Mouse (Mus musculus): Measurements from ENCODE around the gene Fdxacb1. TPM values are rescaled to one million over a fixed set of nuclear protein-coding genes. Genes with fewer than 3 reads are reported as not detected.
A peak's percentile ranks its signal among the peaks of the same experiment; 100 is the strongest.

Fdxacb1 gene
- polyA plus RNA-seq, 1 experiment from 2014 or later, result 12.6 TPM

DNA sequence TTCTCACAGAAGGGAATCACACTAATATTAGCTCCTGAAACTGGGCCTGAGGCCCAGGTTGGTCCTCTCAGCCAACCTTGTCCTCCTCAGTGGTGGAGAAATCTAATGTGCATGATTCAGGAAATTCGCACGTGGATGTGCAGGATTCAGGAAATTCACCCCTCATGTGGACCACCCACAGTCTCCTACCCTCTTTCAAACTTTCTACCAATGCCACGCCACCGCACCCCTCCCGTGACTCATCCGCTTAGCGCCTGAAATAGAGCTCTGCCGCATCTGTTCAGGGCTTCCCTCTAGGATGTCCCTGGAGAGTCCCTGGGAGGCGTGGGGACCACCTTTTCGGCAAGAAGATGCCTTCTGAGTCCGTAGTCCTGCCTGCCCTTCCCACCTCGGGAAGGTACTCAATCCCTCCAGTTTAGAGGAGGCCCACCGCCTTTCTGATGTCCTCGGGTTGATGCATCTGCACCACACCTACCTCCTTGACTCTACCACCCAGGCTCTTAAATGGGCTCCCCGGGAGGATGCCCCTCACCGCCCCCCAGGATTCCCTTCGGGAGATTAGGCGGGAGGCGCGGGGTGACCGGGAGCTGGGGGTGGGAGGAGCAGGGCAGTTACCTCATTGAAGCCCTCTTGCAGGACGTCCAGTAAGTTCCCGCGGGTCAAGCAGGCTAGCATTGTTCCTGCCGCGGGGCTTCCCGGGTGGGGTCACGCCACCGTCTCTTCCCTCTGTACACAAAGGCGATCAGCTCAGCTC, 40.7 kb upstream of the Fdxacb1 start:
- peak; percentile 67 for ATAC-seq

DNA sequence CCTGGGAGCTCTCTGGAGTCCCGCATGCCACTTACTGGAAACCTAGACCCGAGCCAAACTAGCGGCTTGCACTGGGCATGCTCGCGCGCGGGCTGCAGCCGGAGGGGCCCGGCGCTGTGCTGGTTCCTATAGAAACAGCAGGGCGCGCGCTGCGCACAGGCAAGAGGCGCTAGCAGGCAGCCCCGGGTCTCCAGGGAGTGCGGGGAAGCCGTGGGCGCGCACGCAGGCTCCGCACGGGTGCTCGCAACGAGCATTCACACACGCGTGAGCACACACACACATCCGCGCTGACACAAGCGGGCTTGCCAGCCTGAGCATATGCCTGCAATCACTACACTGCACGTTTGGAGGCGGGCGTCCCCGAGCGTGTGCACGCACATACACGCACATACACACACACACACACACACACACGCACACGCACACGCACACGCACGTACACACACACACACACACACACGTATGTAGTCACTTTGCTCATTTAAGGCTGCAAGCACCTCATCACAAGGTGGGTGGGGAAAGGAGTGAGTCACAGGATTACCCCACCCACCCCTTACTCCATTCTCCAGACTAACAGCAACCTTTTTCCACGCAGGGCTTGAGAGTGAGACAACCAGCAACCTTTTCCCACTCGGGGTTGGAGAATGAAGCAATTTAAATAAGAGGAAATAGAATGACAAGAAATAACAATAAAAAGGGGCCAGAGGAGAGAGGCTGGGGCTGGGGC, 39.9 kb upstream of the Fdxacb1 start:
- no peaks in the 10 kb centered on the region for H3K9me3 ChIP-seq (ENCODE audit: control insufficient read depth, low read length)
- H3K9ac ChIP-seq (ENCODE audit: low read depth, low read length), result peak overlapping the region; percentile 73
- H3K27me3 ChIP-seq (replicated peaks; ENCODE audit: control insufficient read depth, insufficient read depth, low read length), result no peaks in the 10 kb centered on the region
- H3K36me3 ChIP-seq (ENCODE audit: control insufficient read depth, insufficient read depth, low read length), result no peaks in the 10 kb centered on the region
- no peak overlapping the region for H3K27ac ChIP-seq (ENCODE audit: low read length)
- H3K4me3 ChIP-seq (ENCODE audit: low read length), result peak overlapping the region; percentile 66
- H3K4me1 ChIP-seq (ENCODE audit: control insufficient read depth, insufficient read depth, low read length), result peaks cover 3% of the 10 kb centered on the region; the same call in 1 of the 2 replicates
- peak; percentile 94 for ATAC-seq
- WGBS, result under 1% methylated on average over 45 of the region's 45 CpGs
- H3K4me2 ChIP-seq (ENCODE audit: low read depth, low read length), result peak overlapping the region; percentile 95

More for the DNA sequence above, 40.7 kb upstream of the Fdxacb1 start:
- no peaks in the 10 kb centered on the region for H3K9me3 ChIP-seq (ENCODE audit: control insufficient read depth, low read length)
- H3K27me3 ChIP-seq (replicated peaks; ENCODE audit: control insufficient read depth, insufficient read depth, low read length), result no peaks in the 10 kb centered on the region
- peak overlapping the region; percentile 95 for H3K4me2 ChIP-seq (ENCODE audit: low read depth, low read length)
- H3K9ac ChIP-seq (ENCODE audit: low read depth, low read length), result peak overlapping the region; percentile 73
- 10% methylated on average over 30 of the region's 30 CpGs for WGBS
- no peak overlapping the region for H3K27ac ChIP-seq (ENCODE audit: low read length)
- peaks cover 3% of the 10 kb centered on the region; the same call in 1 of the 2 replicates for H3K4me1 ChIP-seq (ENCODE audit: control insufficient read depth, insufficient read depth, low read length)
- H3K36me3 ChIP-seq (ENCODE audit: control insufficient read depth, insufficient read depth, low read length), result no peaks in the 10 kb centered on the region
- H3K4me3 ChIP-seq (ENCODE audit: low read length), result peak overlapping the region; percentile 66

DNA sequence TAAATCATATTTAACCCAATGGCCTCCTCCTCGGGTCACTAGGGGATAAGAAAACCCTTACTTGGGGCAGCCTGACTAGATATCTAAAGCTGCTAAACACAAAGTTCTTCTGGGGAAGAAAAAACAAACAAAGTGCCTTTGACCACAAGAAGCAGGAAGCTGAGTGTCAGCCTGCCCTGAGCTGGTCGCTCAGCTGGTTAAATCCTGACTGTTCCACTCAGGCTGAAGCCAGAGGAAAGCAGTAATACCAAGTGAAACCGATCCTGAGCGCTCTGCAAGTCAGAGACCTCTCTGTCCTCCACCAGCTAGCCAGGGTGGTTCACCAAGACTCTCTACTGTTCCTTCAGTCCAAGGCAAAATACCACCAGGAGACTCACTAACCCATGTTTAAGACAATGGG, 38.4 kb upstream of the Fdxacb1 start:
- no peak overlapping the region for H3K9ac ChIP-seq (ENCODE audit: low read depth, low read length)
- no peaks in the 10 kb centered on the region for H3K9me3 ChIP-seq (ENCODE audit: control insufficient read depth, low read length)
- H3K36me3 ChIP-seq (ENCODE audit: control insufficient read depth, insufficient read depth, low read length), result no peaks in the 10 kb centered on the region
- H3K4me2 ChIP-seq (ENCODE audit: low read depth, low read length), result no peak overlapping the region
- H3K4me1 ChIP-seq (ENCODE audit: control insufficient read depth, insufficient read depth, low read length), result no peaks in the 10 kb centered on the region
- ATAC-seq, result no peak
- no peak overlapping the region for H3K27ac ChIP-seq (ENCODE audit: low read length)
- no peaks in the 10 kb centered on the region for H3K27me3 ChIP-seq (replicated peaks; ENCODE audit: control insufficient read depth, insufficient read depth, low read length)
- no peak overlapping the region for H3K4me3 ChIP-seq (ENCODE audit: low read length)
- 39% methylated on average over 4 of the region's 4 CpGs for WGBS

DNA sequence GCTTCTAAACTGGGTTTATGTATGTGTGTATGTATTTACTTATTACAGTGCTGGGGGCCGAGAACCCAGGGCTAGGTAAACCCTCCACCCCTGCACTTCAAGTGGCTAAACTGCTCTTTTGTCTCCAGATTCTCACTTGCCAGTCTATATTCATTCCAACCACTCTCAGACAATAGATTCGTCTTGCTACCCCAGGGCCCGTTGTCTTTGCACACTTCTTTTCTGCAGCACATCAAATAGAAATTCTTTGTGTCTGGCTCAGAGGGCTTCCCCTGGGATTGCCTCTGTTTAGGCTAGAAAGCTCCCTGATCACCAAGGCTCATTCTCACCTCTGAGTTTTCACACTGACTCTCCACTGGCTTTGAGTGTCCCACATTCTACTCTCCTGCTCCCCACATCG, 35.5 kb upstream of the Fdxacb1 start:
- H3K27ac ChIP-seq (ENCODE audit: low read length), result no peak overlapping the region
- H3K27me3 ChIP-seq (replicated peaks; ENCODE audit: control insufficient read depth, insufficient read depth, low read length), result no peaks in the 10 kb centered on the region
- 32% methylated on average over 4 of the region's 4 CpGs for WGBS
- no peaks in the 10 kb centered on the region for H3K36me3 ChIP-seq (ENCODE audit: control insufficient read depth, insufficient read depth, low read length)
- H3K4me2 ChIP-seq (ENCODE audit: low read depth, low read length), result no peak overlapping the region
- H3K9ac ChIP-seq (ENCODE audit: low read depth, low read length), result no peak overlapping the region
- H3K4me3 ChIP-seq (ENCODE audit: low read length), result no peak overlapping the region
- no peaks in the 10 kb centered on the region for H3K4me1 ChIP-seq (ENCODE audit: control insufficient read depth, insufficient read depth, low read length)
- ATAC-seq, result no peak
- no peaks in the 10 kb centered on the region for H3K9me3 ChIP-seq (ENCODE audit: control insufficient read depth, low read length)

DNA sequence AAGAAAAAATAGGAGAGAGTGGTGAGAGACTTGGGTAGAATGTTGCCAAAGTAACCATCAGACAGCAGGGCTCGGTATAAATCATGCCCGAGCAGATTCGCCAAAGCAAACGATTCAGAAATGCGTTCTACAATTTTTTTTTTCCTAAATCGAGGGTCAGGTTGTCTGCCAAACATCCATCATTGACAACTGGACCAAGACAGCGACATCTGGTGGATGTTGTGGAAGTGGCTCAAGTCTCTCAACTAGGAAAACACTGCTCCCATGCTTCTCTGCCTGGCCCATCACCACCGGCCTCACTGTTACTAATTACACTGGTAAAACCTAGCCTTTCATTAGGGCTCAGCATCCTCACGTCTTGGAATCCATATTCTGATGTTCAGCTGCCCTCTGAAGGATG, 33.0 kb upstream of the Fdxacb1 start:
- Histone ChIP-seq H3K4me2 (ENCODE audit: low read depth, low read length) (0 out of 2 replicates have a peak overlapping the region, but pooled peaks have one; percentile 19), H3K27me3 (replicated peaks; ENCODE audit: control insufficient read depth, insufficient read depth, low read length) (no peaks in the 10 kb centered on the region), H3K9ac (ENCODE audit: low read depth, low read length) (no peak overlapping the region), H3K36me3 (ENCODE audit: control insufficient read depth, insufficient read depth, low read length) (no peaks in the 10 kb centered on the region), H3K4me1 (ENCODE audit: control insufficient read depth, insufficient read depth, low read length) (peaks cover 5% of the 10 kb centered on the region; the same call in 1 of the 2 replicates), H3K9me3 (ENCODE audit: control insufficient read depth, low read length) (no peaks in the 10 kb centered on the region), H3K27ac (ENCODE audit: low read length) (no peak overlapping the region), H3K4me3 (ENCODE audit: low read length) (no peak overlapping the region)
- WGBS, result 4% methylated on average over 9 of the region's 9 CpGs
- ATAC-seq, result no peak

DNA sequence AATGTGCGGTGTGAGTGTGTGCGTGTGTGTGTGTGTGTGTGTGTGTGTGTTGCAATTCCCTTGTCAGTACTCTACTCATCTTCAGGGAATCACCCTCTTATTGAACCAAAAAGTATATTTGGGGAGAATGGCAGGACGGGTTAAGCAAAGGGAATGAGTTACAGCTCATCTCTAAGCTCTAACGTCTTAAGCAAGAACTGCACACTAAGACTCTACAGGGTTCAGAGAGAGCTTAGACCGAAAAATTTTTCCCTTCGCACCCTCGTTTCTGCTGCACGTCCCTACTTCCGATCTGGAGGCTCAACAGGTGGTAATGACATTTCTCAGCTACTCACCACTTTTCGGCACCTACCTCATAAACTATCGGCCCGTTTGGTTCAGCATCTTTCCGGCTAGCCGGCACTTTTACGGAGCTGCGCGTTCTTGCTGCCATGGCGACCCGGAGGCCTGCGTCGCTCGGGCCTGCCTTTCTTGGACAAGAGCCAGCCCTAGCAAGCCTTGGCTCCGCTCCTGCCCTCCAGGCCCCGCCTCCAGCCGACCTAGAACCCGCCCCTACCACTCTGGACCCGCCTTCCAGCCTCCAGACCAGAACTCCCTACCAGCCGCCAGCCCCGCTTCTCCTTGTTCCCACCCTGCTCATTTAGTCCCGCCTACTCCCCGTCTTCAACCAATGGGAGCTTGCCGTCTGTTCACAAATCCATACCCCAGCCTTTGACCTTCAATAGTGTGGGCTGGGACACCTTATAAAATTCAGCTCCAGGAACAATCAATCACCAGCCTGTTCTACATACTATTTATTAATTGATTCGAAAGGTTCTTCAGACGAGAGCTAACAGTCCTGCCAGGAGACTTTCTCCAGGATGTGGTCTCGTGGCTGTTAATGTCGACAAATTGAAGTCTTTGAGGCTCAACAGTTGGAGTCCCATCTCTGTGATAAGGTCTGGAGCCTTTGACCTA, 28.8 kb upstream of the Fdxacb1 start, which contains the start of gene Dixdc1:
Dixdc1 (minus strand) TSS at position 604 of the 957 bp plus-strand sequence.
- H3K36me3 ChIP-seq (ENCODE audit: control insufficient read depth, insufficient read depth, low read length), result no peaks in the 10 kb centered on the region
- H3K9me3 ChIP-seq (ENCODE audit: control insufficient read depth, low read length), result no peaks in the 10 kb centered on the region
- H3K4me1 ChIP-seq (ENCODE audit: control insufficient read depth, insufficient read depth, low read length), result peaks cover 5% of the 10 kb centered on the region; the same call in 1 of the 2 replicates
- WGBS, result 12% methylated on average over 36 of the region's 36 CpGs
- H3K27me3 ChIP-seq (replicated peaks; ENCODE audit: control insufficient read depth, insufficient read depth, low read length), result no peaks in the 10 kb centered on the region
- H3K4me3 ChIP-seq (ENCODE audit: low read length), result peak within 1 kb of the TSS; percentile 38
- peak within 1 kb of the TSS; percentile 45; the same call in 1 of the 2 replicates for H3K27ac ChIP-seq (ENCODE audit: low read length)
- no peak within 1 kb of the TSS for H3K9ac ChIP-seq (ENCODE audit: low read depth, low read length)
- H3K4me2 ChIP-seq (ENCODE audit: low read depth, low read length), result peak within 1 kb of the TSS; percentile 53
- peak; percentile 99 for ATAC-seq

DNA sequence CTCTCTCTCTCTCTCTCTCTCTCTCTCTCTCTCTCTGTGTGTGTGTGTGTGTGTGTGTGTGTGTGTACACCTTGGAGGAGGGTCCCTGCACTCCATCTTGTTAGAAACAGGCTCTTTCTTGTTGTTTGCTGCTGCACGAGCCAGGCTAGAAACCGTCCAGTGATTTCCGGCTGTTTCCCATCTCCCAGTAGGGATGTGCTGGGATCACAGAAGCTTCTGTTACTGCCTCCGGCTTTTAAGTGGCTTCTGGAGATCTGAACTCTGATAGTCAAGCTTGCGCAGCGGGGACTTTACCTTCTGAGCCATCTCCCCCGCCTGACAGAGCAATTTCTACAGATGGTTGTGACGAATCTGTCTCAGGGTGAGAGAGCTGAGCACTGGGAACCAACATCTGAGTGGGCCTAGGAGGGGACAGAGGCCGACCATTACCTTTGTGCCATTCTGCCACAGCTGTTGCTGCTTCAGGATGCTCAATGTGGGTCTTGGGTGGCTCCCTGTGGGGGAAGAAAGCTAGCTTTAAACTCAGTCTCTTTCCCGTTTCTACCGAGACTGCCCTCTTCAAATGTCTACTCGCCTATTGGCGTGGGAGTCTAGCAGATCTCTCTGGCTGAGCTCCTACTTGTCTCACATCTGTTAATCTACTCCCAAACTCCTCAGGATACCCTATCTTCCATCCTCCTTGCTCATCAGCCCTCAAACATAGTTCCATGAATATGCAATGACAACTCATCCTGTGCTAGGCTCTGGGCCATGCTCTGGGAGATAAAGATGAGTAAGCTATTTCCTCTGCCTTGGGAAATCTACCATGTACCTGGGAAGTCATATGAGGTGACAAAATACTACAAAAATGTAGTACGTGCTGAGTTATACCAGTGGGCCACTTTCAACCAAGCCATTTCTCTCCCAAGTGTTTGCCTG, 26.9 kb upstream of the Fdxacb1 start:
- 86% methylated on average over 14 of the region's 14 CpGs for WGBS
- H3K9me3 ChIP-seq (ENCODE audit: control insufficient read depth, low read length), result no peaks in the 10 kb centered on the region
- ATAC-seq, result no peak

DNA sequence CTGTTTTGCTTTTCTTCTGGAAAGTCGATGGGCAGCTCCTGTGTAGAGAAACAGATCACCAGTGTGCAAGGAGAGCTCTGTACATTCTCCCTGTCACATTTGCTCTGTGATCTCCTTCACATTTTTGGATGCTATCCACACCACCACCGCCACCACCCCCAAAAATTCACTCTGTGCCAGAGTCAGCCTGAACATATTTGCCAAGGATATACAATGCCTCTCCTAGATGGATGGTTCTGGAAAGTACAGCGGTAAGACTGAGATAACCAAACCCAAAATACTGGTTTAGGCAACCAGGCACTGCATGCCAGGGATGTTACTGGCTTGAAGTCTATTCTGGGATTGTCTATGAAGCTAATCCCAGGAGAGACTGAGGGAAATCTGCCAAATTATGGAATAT, 25.8 kb upstream of the Fdxacb1 start:
- H3K27me3 ChIP-seq (replicated peaks; ENCODE audit: control insufficient read depth, insufficient read depth, low read length), result no peaks in the 10 kb centered on the region
- no peaks in the 10 kb centered on the region for H3K9me3 ChIP-seq (ENCODE audit: control insufficient read depth, low read length)
- H3K27ac ChIP-seq (ENCODE audit: low read length), result no peak overlapping the region
- H3K4me3 ChIP-seq (ENCODE audit: low read length), result no peak overlapping the region
- H3K4me2 ChIP-seq (ENCODE audit: low read depth, low read length), result no peak overlapping the region
- WGBS, result 82% methylated on average over 3 of the region's 3 CpGs
- H3K4me1 ChIP-seq (ENCODE audit: control insufficient read depth, insufficient read depth, low read length), result peaks cover 5% of the 10 kb centered on the region; the same call in 1 of the 2 replicates
- no peaks in the 10 kb centered on the region for H3K36me3 ChIP-seq (ENCODE audit: control insufficient read depth, insufficient read depth, low read length)
- ATAC-seq, result no peak
- H3K9ac ChIP-seq (ENCODE audit: low read depth, low read length), result no peak overlapping the region

More for the DNA sequence above, 26.9 kb upstream of the Fdxacb1 start:
- Histone ChIP-seq H3K4me3 (ENCODE audit: low read length) (no peak overlapping the region), H3K4me1 (ENCODE audit: control insufficient read depth, insufficient read depth, low read length) (peaks cover 5% of the 10 kb centered on the region; the same call in 1 of the 2 replicates), H3K27ac (ENCODE audit: low read length) (no peak overlapping the region), H3K36me3 (ENCODE audit: control insufficient read depth, insufficient read depth, low read length) (no peaks in the 10 kb centered on the region), H3K27me3 (replicated peaks; ENCODE audit: control insufficient read depth, insufficient read depth, low read length) (no peaks in the 10 kb centered on the region), H3K4me2 (ENCODE audit: low read depth, low read length) (no peak overlapping the region), H3K9ac (ENCODE audit: low read depth, low read length) (no peak overlapping the region)

Data from intestine, embryonic 16.5 days (tissue).